Mouse (Mus musculus): ENCODE measurements at regions not wholly inside any gene's neighbourhood (a gene's known extent, or its start where the extent isn't known, plus 50 kb on each side); places are given as distances from the start of the nearest gene placed in this dataset.

- no peak for TF ChIP-seq CTCF (IDR thresholded peaks at IDR 0.05; ENCODE audit: extremely low read depth, insufficient read depth, low read length)
- TF ChIP-seq POLR2A (IDR thresholded peaks at IDR 0.05; ENCODE audit: extremely low read depth, insufficient read depth, low read length): no peak
Observed at GRCm38 (mm10) chr10:95622879-95623517, 50.3 kb downstream of the Anapc15-ps start.
